19 mouse cellular contexts compared by ENCODE assay signal in the genomic region with DNA sequence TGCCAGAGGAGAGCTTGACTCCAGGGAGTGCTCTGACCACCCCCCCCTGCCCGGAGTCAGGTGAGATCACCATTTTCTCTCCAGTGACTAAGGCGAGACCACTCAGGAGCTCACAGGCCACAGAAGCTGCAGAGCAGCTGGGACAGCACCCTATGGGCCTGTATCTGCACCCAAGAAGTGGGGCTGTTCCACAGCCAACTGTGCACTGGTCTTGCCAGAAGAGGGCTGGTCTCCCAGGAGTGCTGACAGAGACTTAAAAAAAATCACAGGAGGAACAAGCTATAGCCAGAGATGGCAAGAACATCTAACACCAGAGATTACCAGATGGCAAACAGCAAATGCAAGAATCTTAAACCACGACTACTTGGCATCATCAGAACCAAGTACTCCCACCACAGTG.
DNase-seq lines count a peak whose midpoint lies in the region; ATAC-seq lines count a peak whose summit lies in the region.
"Had no signal": no experiment of that assay in that cellular context is flagged by ENCODE, and none has a peak within 500 bp of the region (broad histone marks: within the 10 kb centered on the region; RNA-seq: fewer than 3 reads in every experiment).

No protein-coding gene starts in this region.

- DNase-seq in frontal cortex, postnatal 14 days (ENCODE audit: low spot score in 2 of 2): no peak
- peak; percentile 7 for DNase-seq in ZHBTc4 (ENCODE audit: low read depth, low spot score)
- DNase-seq in telencephalon, adult 2 months (ENCODE audit: low read depth, low spot score): peak; percentile 42
- DNase-seq in gastrocnemius, postnatal 10 days: no peak
- DNase-seq: adrenal gland, adult 2 months; adrenal gland, postnatal 10 days; adrenal gland, postnatal 25 days; B cell, adult 2 months; cerebellum, adult 11-12 months; cerebellum, adult 2 months; cerebellum, adult 9-10 months; cerebellum, postnatal 10 days; cerebellum, postnatal 25 days; forebrain, postnatal 0 days had no signal

- ATAC-seq in frontal cortex, adult (ENCODE audit: low TSS enrichment): peak; percentile 88
- ATAC-seq: CD4-positive, CD25-positive, alpha-beta regulatory T cell, adult 4 months; forebrain, embryonic 13.5 days; forebrain, embryonic 15.5 days; forebrain, postnatal 0 days; Patski had no signal

Comparison
In these comparisons a context has a peak if more than half of its experiments do, and no peak if none do; other contexts are left out.
1. DNase-seq: peak in ZHBTc4 (single experiment) and telencephalon, adult 2 months (single experiment); none in frontal cortex, postnatal 14 days (0 of 2) and gastrocnemius, postnatal 10 days (single experiment).